Mouse (Mus musculus) gastrocnemius, postnatal 14 days (tissue): ENCODE data around the gene Pclaf. TPM values are rescaled to one million over a fixed set of nuclear protein-coding genes. Genes with fewer than 3 reads are reported as not detected.

ENCODE experiments used
- DNase-seq: peaks from one replicate; pipeline ENCODE4 v3.0.0; 2021; ENCODE audit warnings: mixed read lengths
- intact Hi-C: fragments of 180-260 bp; cut with DNase I; formaldehyde crosslinking; loops from one replicate; pipeline ENCODE4 v1.15.1; 2025; ENCODE audit warnings: low total_unique reads
- total RNA-seq, 2 experiments: library from RNA; stranded (reverse); gene quantifications; 2 replicates each; pipeline ENCODE4 v1.2.3; 2021

Pclaf gene
- total RNA-seq, 2 experiments from 2014 or later, result 4.0 to 4.3 TPM

- intact Hi-C loops, result no loop called here
- DNase-seq, result peak; percentile 4
Measured at GRCm38 (mm10) chr9:65951082-65951587, 61.1 kb downstream of the Pclaf start.

Other genes with a start within 250 kb of the Pclaf start
- gene Oaz2, start 222.2 kb upstream of the Pclaf start, total RNA-seq, result 100 to 1,000 TPM; 258 to 262 TPM
- 10 to 100 TPM; 15.8 to 18.8 TPM for gene Zfp609, start 62.7 kb upstream of the Pclaf start, total RNA-seq
- 10 to 100 TPM; 14.9 to 15.6 TPM for gene Trip4, start 18.6 kb downstream of the Pclaf start, total RNA-seq
- gene Csnk1g1, start 18.7 kb downstream of the Pclaf start, total RNA-seq, result 1 to 10 TPM; 6.1 to 7.4 TPM
- gene Ppib, start 170.0 kb downstream of the Pclaf start, total RNA-seq, result 100 to 1,000 TPM; 114 to 138 TPM
- under 1 TPM; 0.41 to 0.55 TPM for gene Snx22, start 179.5 kb downstream of the Pclaf start, total RNA-seq
- gene Snx1, start 236.3 kb downstream of the Pclaf start, total RNA-seq, result 10 to 100 TPM; 23.8 to 24.0 TPM
- gene Ciao2a, start 236.4 kb downstream of the Pclaf start, total RNA-seq, result 10 to 100 TPM; 35.7 to 38.3 TPM